Mouse (Mus musculus): ENCODE measurements at regions not wholly inside any gene's neighbourhood (a gene's known extent, or its start where the extent isn't known, plus 50 kb on each side); places are given as distances from the start of the nearest gene placed in this dataset.
A peak's percentile ranks its signal among the peaks of the same experiment; 100 is the strongest.

- TF ChIP-seq CTCF (conservative IDR thresholded peaks at IDR 0.05; ENCODE audit: low read length) (no peak), POU5F1 (IDR thresholded peaks at IDR 0.05; ENCODE audit: borderline replicate concordance, low read length) (no peak), NANOG (IDR thresholded peaks at IDR 0.05; ENCODE audit: borderline replicate concordance, low read length) (peak; percentile 68; the same call in 1 of the 2 replicates)
These were observed 57.5 kb downstream of the Tmem174 start for GRCm38 (mm10) chr13:98579731-98580130.
